Mouse (Mus musculus) ZHBTc4 (cell line): Measurements from ENCODE around the gene Gab3.

Experiments
- DNase-seq: peaks from one replicate; pipeline ENCODE4 v3.0.0-alpha.2; 2011; ENCODE audit warnings: low read depth, low spot score

Gab3 gene

GRCm38 (mm10) chrX:75084774-75085508, at the start of gene Gab3:
Gene Gab3, minus strand, starts transcription at chrX:75085458.
- peak; percentile 80 for DNase-seq

GRCm38 (mm10) chrX:75130467-75131160, 45.4 kb upstream of the Gab3 start, which contains the start of gene Mpp1:
Gene Mpp1, minus strand, starts transcription at chrX:75131016.
- DNase-seq, result peak; percentile 95

GRCm38 (mm10) chrX:75129474-75129873, 44.2 kb upstream of the Gab3 start:
- DNase-seq, result no peak

GRCm38 (mm10) chrX:75128333-75128980, 43.2 kb upstream of the Gab3 start:
- no peak for DNase-seq

- DNase-seq, result no peak
Measured at GRCm38 (mm10) chrX:75126893-75127292, 41.6 kb upstream of the Gab3 start.

- no peak for DNase-seq
Measured at GRCm38 (mm10) chrX:75125606-75126005, 40.3 kb upstream of the Gab3 start.

GRCm38 (mm10) chrX:75115550-75115949, 30.3 kb upstream of the Gab3 start:
- no peak for DNase-seq

- no peak for DNase-seq
Measured at GRCm38 (mm10) chrX:75102293-75102692, 17.0 kb upstream of the Gab3 start.

- no peak for DNase-seq
Measured at GRCm38 (mm10) chrX:75098799-75099198, 13.5 kb upstream of the Gab3 start.

- DNase-seq, result no peak
Measured at GRCm38 (mm10) chrX:75096163-75096770, 11.0 kb upstream of the Gab3 start.

GRCm38 (mm10) chrX:75095369-75096162, 10.3 kb upstream of the Gab3 start, which contains the start of gene Dkc1:
Gene Dkc1, plus strand, starts transcription at chrX:75095854.
- DNase-seq, result peak; percentile 94

- DNase-seq, result no peak
Measured at GRCm38 (mm10) chrX:75085654-75086053, 396 bp upstream of the Gab3 start.

GRCm38 (mm10) chrX:75083982-75084773, 1.1 kb downstream of the Gab3 start:
- DNase-seq, result peak; percentile 20

- peak; percentile 34 for DNase-seq
Measured at GRCm38 (mm10) chrX:75082351-75082750, 2.9 kb downstream of the Gab3 start.

- DNase-seq, result no peak
Measured at GRCm38 (mm10) chrX:75056120-75056775, 29.0 kb downstream of the Gab3 start.

- DNase-seq, result no peak
Measured at GRCm38 (mm10) chrX:75046921-75047635, 38.2 kb downstream of the Gab3 start.

- DNase-seq, result no peak
Measured at GRCm38 (mm10) chrX:75045931-75046330, 39.3 kb downstream of the Gab3 start.

- DNase-seq, result no peak
Measured at GRCm38 (mm10) chrX:75044595-75044994, 40.7 kb downstream of the Gab3 start.

GRCm38 (mm10) chrX:75036626-75037025, 48.6 kb downstream of the Gab3 start:
- no peak for DNase-seq
